Mouse (Mus musculus) adipocyte (in vitro differentiated cells): ENCODE measurements around the gene Tfeb.
A peak's percentile ranks its signal among the peaks of the same experiment; 100 is the strongest.

Source experiments
- DNase-seq: peaks from one replicate; pipeline ENCODE4 v3.0.0-alpha.2; 2016; ENCODE audit warnings: low spot score

Gene Tfeb

GRCm38 (mm10) chr17:47833029-47833627 lies 96.3 kb downstream of the Tfeb start:
- DNase-seq: no peak

GRCm38 (mm10) chr17:47833628-47834481 lies 97.0 kb downstream of the Tfeb start:
- no peak for DNase-seq

GRCm38 (mm10) chr17:47834482-47834767 lies 97.6 kb downstream of the Tfeb start, which contains the start of gene Mdfi:
Gene Mdfi, minus strand, starts transcription at chr17:47834691.
- DNase-seq: no peak

- no peak for DNase-seq
Measured at GRCm38 (mm10) chr17:47837808-47838207, 101.0 kb downstream of the Tfeb start.

GRCm38 (mm10) chr17:47841521-47841920 lies 104.7 kb downstream of the Tfeb start:
- DNase-seq: peak; percentile 18
